Mouse (Mus musculus) adipocyte (in vitro differentiated cells): ENCODE measurements around the gene Fmnl2.
A peak's percentile ranks its signal among the peaks of the same experiment; 100 is the strongest.

ENCODE experiments used
- DNase-seq: peaks from one replicate; pipeline ENCODE4 v3.0.0-alpha.2; 2016; ENCODE audit warnings: low spot score

Gene Fmnl2

DNA sequence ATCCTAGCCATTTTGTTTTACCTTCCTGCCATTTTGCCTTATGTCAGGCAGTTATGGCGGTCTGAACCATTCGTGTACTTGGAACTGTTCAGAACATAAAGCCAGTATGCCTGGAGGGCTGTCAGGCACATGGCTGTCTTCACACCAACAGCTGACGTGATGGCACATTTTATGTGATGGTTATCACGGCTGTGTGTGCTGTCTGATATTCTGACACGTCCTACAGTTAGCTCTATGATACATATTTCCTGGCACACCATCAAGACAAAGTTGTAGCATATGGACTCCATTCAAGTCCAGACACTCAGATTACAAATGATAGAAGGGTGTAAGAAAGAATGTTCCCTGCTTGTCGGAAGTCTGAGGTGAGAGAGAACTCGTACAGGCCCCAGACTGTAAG, 248.4 kb downstream of the Fmnl2 start:
- no peak for DNase-seq

DNA sequence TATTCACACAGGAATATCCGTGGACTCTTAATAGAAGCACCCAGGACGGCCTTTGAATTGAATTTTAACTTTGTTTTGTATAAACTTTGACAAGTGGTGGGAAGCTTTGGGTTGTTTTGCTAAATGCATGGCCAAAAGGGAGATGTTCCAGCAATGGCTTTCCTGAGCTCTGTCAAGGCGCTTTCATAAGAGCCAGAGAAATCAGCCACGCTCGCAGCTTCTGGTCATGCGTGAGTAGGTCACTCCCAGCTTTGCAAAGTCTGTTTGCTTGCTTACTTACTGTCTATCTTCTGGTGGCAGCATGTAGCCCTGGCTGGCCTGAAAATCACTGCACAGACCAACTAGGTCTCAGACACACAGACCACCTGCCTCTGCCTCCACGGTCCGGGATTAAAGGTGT, 248.8 kb downstream of the Fmnl2 start:
- DNase-seq: no peak

DNA sequence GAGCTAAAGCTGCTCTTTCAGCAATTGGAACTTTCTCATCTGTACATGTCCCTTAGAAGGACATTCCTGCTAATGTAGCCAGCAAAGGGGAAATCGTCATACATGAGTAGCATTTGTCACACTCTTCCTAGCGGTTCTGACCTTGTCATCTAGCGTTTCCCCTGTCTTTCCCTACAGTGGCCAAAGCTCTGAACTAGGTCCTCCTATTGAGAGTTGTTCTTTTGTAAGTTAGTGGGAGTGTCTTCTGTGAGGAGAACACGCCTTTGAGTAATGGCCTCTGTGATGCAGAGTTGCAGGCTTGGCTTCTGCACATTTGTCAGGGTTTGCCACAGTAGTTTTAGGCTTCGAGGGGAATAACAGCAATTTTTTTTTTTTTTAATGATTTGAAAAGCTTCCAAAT, 250.9 kb downstream of the Fmnl2 start:
- DNase-seq: no peak

DNA sequence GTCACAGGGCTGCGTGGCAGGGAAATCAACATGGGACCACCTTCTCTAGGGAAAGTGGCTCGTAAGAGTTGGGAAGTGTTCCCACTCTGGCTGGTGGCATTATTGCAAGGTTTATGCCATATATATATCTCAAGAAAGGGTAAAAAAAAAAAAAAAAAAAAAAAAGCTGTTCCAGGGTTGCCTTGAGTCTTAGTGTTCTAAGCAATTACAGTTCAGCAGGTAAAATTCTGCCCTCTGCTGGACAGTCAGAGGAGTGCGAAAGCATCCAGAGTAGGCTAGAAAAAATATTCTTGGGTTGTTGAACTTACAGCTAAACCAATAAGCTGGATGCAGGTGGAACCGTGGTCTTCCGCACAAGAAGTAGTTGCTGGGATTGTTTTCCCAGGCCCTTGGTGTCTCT, 264.1 kb downstream of the Fmnl2 start:
- DNase-seq: peak; percentile 73

DNA sequence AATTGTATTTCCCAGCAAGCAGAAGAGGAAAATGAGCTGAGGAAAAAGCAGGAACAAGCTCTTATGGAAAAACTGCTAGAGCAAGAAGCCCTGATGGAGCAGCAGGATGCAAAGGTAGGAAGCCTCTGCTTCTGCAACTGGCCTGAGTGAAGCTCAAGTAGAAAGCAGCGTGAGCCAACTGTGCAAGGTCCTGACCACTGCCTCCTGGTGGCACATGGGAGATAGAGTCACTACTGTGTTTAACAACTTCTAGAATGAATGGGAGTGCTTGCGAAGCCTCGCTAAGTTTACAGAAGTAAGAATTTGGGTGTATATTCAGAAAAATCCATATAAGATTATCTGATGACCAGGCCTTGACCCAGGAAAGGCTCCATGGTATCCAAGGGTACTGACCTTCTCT, 268.3 kb downstream of the Fmnl2 start:
- DNase-seq: peak; percentile 36

DNA sequence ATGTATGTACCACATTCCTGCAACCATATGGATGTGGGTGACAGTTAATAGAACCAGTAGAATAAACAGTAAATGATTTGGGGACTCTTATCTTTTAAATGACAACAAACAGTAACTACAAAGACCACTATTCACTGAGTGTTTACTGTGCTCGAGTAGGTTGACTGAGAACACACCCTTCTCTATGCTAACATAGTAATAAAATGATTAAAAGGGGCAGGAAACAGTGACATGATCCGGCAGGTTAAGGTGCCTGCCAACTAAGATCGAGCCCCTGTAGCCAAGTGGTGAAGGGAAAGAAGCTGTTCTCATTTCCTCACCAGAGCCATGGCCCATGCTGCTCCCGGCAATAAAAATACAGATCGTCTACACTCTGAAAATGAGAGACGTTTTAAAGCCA, 271.4 kb downstream of the Fmnl2 start:
- DNase-seq: no peak

DNA sequence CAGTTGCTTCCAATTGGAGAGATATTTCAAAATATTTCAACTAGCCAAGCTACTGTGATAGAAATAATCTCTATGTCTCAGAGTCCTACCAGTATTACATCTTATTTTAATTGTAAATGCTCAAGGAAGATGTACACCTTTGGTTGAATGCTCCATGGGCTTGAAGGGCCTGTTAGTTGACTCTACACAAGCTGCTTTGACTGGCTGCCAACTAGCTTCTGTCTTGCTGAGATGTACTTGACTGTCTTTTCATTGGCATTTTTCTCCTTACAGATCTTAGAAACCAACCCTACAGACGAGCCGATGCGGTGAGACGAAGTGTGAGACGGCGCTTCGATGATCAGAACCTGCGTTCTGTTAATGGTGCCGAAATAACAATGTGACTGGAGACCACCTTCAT, 273.9 kb downstream of the Fmnl2 start:
- DNase-seq: no peak

DNA sequence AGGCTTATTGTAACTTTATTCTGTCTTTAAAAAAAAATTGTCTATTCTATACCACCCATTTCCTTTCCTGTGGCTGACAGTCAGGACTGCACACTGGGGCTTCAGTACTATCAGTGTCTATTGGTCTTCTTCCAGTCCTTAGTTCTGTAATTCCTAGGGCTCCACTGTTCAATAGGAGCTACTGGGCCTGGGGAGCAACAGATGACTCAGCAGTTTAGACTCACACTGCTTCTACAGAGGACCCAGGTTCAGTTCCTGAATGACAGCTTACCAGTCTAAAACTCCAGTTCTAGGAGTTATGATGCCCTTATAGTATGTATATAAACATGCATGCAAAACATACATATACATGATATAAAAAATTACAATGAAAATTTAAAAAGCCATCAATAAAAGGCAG, 289.2 kb downstream of the Fmnl2 start:
- DNase-seq: no peak

DNA sequence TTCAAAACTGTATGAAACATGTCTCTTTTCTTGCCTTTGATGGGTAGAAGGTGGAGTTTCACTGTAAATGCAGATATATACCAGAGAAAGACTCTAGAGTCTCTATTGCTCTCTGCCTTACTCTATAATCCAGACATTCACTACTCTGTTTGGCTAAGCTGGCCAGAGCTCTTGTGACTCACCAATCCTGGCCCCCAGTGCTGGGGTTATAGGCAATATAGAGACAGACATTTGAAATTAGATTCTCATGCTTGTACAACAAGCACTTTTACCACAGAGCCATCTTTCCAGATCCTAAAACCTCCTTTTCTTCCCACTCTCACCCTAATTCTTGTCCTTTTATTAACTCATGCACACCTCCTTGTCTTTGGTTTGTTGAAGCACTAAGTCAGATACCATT, 316.3 kb downstream of the Fmnl2 start:
- DNase-seq: no peak

DNA sequence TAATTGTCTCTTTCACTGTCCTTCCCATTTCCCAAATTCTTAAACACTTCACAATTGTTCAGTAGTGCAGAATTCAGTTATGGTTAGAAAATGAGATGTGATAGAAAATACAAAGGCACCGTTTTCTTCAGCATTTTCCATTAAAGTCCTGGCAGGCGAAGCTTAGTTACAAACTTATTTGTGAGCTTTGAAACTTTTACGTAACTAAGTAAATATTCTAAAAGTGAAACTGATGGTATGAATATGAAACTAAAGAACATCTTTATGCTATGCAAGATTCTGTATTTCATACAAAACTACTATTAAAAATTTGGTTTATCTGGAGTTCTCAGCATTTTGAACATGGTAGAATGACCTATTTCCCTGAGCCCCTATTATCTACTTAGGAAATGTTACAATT, 321.3 kb downstream of the Fmnl2 start:
- DNase-seq: no peak

DNA sequence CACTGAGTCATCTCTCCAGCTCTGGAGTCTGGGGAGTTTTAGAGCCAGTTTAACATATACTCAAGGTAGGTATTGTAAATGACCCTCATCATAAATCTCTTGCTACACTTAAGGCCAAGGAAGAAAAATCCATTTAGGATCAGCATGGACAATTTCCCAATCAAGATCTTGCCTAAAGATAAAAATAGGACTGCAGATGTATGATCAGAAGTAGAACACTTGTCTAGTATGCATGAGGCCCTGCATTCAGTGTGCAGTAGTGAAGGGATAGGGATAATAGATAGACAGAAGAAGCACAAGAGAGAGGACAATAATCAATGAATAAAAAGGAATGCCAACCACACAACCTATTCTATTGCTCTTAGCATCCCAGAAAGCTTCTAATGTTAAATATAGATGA, 322.2 kb downstream of the Fmnl2 start:
- no peak for DNase-seq
